Mouse (Mus musculus) mouse trophoblast stem cell (cell line): ENCODE results near the gene Fam160b1.

ENCODE experiments used
- in situ Hi-C, 2 experiments: fragments of 300-500 bp; cut with MseI, MboI; formaldehyde crosslinking; loops; 2 replicates in 1 of 2; 3 replicates in 1 of 2; pipeline ENCODE4 v1.15.1; 2025

Fam160b1 gene

DNA sequence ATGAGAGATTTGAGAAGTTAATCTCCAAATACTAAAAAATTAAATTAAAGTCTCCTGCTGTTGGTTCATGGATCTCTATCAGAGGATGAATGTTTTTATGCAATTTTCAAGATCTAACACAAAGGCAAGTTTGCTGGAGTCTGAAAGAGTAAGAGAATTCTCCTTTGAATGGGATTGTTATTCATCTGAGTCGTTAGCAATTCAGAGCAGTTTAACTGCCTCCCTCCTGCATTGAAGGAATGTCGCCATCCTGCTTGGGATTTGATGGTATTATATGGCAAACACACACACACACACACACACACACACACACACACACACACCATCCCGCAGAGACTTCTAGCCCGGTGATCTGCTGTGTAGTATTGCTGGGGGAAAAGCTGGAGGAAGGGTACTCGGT, 6.1 kb downstream of the Fam160b1 start:
- in situ Hi-C loops = no loop called here

DNA sequence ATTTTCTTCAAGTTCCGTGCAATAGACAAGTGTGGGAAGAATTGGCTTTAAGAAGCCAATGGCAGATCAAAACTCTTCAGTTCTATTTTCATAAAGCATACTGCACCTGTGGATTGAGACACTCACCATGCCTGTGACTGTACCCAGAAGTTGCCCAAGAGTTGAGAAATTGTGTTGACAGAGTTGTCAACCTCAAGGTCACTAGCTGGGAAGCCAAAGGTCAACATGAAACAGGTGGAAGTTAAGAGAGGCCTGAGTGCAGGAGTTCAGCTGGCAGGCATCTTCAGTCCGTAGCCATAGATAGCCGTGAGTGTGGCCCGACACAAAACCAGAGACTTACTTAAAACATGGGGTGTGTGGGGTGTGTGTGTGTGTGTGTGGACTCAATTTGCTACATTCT, 6.7 kb downstream of the Fam160b1 start:
- in situ Hi-C loops = no loop called here

DNA sequence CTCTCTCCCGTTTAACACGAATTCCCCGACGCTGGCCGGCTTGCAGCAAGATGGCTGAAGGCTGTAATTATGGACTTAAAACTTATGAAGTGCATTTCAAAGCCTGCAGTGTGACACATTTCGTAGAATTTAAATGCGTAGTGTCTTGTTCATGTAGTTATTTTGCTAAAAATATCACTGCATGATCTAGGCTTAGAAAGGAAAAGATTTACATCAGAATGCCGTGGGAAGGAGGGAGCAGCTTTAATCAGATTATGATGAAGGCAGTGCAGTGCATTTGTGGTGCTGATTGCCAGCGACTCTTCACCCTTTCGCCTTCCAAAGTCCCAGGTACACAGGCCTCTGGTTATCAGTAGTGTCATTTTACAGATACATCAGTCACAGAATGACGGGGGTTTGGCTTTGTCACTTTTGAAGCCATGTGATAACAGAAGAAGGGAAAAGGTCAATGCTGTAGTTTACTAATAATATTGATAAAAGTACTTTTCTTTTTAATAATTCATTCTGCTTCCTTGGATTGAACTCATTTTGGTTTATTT, 7.4 kb downstream of the Fam160b1 start:
- in situ Hi-C loops = no loop called here

DNA sequence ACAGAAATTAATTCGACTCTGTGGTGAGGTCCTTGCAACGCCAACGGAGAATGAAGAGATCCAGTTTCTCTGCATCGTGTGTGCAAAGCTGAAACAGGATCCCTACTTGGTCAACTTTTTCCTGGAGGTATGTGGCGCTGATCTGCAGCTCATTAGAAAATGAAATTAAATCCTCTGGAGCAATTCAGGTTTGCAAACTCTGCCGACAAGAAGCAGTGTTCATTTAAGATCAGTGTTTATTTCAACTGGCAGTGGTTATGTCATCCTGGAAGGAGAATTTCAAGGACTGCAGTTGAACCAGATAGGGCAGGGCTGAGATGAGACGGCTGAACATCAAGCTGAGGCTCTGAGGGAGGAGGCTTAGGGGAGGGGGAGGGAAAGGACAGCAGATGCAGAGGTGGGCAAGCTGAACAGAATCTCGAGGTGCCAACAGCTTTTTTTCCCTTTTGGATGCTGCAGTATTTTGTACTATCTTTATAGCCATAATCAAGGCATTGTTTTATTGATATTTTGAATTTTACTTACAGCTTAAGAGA, 12.9 kb downstream of the Fam160b1 start:
- in situ Hi-C loops = no loop called here

DNA sequence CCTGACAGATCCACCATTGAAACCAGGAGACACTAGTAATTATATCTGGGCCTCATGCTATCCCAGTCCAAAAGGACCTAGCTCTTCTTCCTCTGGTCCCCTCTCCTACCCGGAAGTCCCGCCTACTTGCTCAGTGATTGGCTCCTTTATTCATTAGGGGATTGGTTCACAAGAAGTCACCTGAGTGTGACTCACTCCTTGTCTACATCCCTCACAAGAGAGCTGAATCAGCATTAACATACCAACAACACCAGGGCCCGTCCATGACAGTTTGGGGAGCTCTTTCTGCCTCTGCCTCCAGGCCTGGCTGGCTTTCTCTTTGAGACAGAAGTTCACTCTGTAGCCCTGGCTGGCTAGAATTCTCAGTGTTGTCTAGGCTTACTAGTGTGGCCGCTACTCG, 14.7 kb downstream of the Fam160b1 start:
- in situ Hi-C loops = no loop called here

DNA sequence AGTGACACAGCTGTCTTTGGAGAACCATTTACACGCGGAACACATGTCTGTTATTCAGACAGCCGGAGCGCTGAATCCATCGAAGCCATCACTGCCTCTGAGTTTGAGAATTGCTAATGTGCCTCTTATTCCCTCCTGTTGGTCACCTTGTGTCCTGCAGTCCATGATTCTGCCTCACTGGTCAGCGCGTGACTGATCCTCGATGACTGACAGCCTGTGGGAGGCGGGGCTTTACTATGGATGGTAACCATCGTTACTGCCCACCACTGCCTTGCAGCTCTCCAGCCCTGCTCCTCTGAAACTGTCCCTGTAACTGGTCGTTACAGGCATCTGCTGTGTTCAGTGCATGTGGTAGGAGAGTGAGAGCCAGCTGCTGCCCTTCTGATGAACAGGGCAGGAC, 15.3 kb downstream of the Fam160b1 start:
- in situ Hi-C loops = no loop called here

DNA sequence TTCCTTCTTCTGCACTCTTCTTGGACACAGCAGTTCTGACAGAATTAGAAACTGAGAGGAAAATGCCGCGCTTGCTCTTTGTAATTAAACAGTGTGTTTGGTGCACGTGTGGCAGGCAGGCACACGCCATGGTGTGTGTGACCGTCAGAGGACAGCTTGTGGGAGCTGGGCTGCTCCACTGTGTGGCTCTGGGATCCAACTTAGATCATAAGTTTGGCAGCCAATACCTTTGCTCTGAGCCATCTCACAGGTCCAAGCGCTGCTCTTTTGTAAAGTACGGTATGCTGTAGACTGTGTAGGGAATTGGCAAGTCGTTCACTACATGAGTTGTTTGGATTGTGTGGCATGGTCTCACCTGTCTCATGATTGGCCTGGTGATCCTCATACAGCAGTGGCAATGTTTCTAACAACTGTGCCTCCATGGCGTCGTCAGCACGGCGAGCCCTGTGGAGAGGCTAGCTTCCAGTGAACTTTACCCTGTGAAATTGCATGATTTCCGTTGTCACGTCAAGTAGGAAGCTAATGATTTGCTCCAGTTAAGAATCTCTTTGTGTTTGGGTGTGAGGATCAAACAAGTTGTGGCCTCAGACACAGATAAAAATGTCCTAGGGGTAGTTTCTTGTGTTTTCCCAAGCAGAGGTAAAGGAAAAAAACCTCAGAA, 16.7 kb downstream of the Fam160b1 start:
- in situ Hi-C loops = no loop called here

DNA sequence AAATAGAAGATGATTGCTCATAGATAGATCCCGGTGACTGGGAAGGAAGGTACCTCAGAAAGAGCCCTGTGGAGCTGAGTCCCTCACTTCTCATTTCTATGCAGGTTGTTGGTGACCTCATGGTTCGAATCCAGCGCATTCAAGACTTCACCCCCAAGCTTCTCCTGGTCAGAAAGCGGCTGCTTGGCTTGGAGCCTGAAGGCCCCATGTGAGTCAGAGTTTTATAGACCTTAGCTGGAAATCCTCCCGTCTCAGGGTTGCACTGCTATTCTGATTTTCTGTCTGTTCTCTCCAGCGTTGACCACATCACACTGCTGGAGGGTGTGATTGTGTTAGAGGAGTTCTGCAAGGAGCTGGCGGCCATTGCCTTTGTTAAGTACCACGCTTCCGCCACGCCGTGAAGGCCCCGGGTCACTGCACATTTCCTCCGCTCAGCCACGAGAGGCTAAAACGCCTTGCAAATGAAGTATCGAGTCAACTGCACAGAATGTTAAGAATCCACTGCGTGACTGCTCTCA, 25.8 kb downstream of the Fam160b1 start:
- in situ Hi-C loops = no loop called here

DNA sequence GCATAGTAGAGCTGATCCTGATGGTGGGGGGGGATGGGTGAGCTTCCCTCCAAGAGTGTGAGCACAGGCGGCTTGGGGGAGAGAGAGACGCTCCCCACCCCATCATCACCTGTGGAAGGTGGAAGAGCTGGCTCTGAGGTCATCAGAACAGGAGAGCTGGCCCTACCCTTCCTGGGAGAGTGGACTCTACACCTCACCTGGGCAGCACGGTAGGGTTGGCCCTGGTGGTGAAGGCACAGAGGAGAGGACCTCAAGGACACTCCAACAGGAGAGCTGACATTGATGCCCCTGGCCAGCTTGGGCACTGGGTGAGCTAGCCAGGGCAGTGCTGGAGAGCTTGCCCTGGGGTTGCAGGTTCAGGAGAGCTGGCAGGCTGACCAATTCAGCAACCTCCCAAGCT, 31.1 kb downstream of the Fam160b1 start:
- in situ Hi-C loops = no loop called here

DNA sequence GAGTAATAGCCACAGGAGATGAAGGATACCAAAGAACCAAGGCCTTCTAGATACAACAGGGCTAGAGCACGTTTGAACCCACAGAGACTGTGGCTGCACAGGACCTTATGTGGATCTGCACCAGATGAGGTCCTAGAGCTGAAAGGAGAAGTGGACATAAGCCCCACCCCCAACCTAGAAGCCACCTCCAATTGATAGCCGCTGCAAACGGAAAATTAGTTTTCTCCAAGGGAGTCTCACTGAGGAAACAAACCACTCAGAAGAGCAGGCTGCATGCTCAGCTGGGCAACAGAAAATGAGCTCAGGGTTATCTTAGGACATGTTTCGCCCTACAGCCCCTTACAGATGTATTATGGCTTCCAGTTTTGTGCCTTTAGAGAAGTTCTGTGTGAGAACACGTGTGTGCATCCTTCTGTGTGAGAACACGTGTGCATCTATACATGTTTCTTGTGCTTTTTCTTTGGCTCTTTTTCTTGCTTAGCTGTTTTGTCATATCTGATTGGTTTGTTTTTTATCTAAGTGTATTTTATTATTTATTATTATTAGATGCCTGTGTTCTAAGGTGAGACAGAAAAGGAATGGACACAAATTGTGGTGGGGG, 33.0 kb downstream of the Fam160b1 start:
- in situ Hi-C loops = no loop called here

DNA sequence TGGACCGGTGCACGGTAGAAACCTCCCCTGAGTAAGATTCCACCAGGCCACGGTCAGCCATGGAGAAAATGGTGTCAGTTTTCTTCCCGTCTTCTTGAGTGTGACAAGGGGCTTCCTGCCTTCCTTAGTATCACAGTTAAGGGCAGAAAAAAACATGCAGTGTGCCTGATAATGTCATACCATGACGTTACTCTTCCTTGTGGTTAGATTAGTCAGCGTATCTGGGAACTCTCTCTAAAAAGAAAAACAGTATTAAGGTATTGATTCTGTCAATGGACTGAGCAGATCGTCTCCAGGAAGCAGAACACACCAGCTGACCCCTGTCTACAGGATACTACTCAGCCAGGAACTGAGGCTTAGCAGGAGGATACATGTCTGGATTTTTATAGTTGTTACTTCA, 36.1 kb downstream of the Fam160b1 start:
- in situ Hi-C loops = no loop called here

DNA sequence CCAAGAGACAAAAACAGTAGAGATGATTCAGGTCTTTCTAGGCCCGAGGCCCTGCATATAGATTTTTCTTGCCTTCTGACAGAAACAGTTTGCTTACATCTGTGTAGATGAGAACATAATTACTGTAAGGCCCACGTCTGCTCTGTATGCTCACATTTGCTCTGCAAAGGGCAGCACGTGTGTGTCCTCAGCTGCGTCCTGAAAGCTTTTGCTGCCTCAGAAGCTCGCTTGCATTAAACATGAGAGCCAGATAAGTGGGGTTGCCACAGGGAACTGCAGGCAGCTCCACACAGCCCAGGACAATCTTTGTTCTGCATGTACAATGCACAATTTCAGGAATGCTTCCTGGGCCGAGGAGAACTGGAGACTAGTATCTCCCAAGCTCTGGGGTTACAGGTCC, 41.9 kb downstream of the Fam160b1 start:
- in situ Hi-C loops = no loop called here

DNA sequence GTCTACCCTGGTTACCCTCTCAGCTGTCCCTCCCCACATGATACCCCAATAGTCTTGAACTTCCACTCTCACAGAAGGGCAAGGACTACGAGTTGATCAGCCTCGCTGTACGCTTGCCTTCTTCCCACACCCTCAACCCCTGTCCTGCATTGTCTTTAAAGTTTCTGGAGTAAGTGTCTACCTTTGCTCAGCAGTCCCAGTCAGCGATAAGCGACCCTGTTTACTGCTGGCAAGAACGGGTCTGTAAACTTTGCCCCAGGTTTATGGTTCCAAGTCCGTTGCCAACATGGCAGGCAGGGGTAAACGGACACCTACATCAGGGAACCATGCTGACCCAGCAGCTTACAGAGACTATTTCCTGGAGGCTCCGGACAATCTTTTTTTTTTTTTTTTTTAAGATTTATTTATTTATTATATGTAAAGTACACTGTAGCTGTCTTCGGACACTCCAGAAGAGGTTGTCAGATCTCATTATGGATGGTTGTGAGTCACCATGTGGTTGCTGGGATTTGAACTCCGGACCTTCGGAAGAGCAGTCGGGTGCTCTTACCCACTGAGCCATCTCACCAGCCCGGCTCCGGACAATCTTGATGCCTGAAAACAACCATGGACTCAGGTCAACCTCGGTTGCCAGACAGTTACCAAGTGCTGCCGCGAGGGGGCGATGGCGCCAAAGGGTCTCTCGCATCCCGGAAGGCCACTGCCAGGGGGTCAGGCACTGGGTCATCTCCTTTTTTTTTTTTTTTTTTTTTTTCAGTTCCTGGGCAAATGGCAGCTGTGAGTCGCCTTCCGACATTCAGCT, 43.4 kb downstream of the Fam160b1 start:
- in situ Hi-C loops = no loop called here

DNA sequence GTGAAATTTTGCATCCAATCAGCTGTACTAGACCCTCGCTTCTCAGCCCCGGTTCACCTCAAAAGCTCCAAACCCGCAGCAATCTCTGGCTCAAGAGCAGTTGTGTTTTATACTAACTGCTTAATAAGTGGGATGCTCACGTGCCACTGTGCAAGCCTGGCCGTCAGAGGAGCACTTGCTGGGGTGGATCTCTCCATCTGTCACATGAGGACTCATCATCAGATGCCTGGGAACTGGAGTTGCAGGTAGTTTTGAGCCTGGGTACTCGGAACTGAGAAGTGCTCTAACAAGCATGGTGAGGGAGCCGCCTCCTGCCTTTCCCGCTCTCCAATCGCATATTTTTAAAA, 44.0 kb downstream of the Fam160b1 start:
- in situ Hi-C loops = no loop called here

DNA sequence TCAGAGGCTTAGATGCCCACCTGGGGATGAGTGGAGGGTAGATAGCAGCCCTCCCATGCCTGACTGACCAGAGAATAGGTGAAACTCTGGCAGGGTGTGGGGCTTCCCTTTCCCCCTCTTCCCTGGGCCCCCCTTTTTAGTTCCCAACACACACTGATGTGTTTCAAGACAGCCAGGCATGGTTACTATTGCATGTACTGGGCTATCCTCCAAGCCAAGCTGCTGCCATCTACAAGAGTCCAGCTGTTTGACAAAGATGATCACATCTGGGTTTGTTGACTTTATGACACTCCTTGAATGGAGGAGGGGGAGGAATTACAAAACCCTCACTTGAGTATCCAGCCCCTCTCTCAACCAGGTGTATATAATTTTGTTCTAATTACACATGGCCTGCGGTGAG, 47.5 kb downstream of the Fam160b1 start:
- in situ Hi-C loops = no loop called here

DNA sequence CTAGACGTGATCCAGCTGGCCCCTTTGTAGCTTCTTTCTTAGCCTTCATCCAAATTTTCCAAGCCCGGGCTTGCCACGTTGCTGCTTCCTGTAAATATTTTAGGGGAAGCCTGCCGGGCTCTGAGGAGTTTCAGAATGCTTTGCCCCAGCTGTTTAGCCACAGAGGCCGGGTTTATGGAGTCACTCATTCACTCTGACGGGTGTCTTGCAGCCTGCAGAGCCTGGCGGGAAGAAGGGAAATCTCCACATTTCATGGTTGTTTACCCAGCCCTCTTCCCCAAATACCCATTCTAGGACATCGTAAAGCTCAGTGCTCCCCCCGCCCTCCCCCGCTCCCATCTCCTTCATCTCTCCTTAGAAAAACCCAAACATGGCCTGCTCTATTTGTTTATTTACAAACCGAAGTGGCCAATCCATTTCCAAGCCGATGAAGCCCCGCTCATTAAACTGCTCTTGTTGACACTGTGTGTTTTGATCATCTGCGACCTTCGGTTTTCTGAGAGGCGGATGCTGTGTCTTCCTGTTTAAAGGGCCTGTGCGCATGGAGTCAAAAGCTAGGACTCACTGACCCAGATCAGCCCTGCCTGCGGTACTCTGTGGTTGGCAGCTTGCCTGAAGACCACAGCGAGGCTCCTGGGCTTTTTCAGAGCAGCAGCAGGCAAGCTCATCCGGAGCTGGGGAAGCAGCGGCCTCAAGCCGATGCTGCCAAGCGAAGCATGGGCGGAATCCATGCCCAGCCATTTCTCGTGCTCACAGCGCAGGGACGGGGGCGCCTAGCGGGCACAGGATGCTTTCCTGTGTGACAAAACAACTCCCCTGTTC, 51.1 kb downstream of the Fam160b1 start:
- in situ Hi-C loops = no loop called here

DNA sequence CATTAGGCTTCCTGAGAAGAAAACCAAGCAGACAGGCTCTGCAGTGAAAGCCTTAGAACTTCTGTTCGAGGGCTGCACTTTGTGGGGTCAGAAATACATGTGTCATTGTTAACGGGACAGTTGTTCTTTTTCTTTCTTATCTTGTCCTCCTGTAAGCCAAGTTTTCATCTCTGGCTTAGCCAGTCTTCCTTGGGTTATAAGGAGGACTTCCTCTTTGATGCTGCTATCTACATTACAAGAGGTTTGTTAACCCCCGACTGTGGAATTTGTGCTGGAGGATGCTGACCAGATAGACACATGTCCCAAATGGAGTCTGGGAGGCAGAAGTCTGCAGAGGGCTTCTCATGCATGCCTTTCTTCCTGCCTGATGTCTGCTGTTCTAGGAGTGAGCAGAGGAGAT, 52.7 kb downstream of the Fam160b1 start:
- in situ Hi-C loops = no loop called here

DNA sequence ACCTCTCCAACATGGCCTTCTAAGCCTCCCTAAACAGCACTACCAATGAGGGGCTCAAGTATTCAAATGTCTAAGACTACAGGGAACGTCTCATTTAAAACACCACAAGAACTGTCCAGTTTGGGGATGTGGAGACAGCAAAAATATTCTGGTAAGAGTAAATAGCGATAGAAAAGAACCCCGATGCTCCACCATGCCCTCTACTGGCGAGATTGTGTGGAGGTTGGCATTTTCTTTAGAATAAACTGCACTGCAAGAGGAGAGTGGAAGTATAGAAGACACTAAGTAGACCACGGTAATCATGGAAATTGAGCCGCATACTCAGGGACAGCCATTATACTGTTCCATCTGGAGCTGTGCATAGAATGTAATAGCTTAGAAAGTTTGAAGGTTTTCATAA, 53.4 kb downstream of the Fam160b1 start:
- in situ Hi-C loops = no loop called here

DNA sequence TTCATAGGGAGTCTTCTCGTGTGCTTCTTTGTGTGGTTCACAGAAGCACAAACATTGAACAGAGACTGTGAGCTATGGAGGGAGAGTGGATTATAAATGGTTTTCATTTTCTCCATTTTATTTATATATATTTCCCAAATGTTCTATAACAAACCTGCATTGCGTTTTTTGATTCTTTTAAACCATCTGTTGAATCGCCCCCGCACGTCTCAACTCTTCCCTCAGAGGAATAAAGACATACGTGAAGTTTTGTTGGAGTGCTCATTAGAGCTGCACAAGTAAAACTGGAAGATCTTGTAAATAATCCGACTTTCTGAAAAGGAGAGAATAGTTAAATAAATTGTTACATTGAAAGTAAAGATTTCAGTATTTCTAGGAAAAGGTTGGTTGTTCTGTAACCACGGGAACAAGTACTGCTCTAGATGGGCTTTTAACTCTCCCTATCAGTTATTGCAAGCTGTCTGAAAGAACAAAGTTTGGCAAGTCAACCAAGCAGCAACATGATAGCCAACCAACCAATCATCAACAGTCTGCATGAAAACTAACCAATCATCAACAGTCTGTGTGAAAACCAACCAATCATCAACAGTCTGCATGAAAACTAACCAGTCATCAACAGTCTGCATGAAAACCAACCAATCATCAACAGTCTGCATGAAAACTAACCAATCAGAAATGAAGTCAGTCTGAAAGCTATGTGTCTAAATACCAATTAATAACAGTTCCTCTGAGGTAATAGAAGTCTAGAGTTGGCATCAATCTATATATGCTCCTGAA, 54.7 kb downstream of the Fam160b1 start:
- in situ Hi-C loops = no loop called here

DNA sequence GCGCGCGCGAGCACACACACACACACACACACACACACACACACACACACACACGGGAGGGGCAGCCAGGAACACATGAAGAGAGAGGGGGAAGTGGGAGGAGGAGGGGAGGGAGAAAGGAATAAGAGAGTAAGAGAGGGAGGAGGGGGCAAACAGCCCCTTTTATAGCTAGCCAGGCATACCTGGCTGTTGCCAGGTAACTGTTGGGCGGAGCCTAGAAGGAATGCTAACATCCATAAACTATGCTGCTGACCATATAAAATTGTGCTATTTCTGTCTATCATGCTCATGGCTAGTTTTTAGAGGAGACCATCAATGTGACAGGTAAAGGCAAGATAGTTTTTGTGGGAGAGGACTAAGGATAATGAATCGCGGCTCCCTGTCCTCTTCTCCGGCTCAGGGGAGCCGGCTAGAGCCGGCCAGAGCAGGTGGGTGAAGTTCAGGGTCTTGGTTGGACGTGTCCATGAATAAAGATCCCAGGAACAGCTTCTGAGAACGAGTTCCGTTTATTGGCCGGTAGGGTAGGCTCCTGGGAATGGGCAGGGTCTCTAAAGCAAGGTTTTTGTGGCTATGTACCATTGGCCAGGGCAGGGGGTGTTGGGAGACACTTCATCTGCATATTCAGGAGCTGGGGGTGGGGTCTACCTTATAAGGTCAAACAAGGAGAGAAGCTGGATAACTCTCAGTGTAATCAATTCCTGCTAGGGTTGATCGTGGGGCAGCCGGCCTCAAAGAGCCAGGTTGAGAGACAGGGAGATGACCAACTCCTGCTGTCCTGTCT, 57.5 kb downstream of the Fam160b1 start:
- in situ Hi-C loops = no loop called here
